Mouse (Mus musculus): ENCODE measurements around the gene Tmem245.
"Not testable (repeated sequence)": the region's sequence is repeated elsewhere in the genome, so short reads cannot be mapped to it uniquely, and the experiment has no call there.

Tmem245 gene

DNA sequence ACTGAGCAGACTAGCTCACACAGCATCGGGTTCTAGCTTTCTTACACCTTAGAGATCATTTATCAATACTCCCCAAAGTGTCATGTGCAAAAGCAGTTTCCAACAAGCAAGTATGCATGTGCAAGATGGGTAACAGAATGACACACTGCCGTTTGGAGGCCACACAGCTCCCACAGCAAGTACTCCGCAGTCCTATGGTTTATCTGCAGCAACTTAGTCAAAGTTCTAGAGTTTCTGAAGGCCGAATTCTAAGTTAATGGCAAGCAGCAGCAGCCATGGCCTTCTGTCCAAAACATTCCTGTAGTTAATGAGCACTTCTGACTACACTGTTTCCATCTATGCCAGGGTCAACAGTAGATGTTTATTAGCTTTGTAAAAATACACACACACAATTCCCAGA, 20.3 kb downstream of the Tmem245 start:
- DNase-seq (ENCODE audit: low spot score in 2 of 2) = no peak

DNA sequence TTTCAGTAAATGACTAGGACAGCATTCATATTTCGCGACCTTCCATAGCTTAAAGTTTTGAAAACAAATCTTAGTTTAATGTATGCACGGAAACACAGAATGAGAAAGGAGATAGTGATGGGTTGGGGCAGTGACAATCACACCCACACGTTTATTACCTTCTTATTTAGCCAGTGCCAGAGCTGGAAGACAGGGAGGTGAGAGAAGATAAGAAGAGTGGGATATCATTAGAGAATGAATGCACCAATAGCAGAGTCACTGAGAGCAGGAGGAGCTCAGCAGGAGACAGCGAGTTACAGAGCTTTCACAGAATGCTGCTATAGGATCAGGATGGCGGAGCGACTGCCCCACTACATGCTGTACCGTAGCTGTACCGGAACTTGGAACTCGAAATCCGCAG, 25.0 kb downstream of the Tmem245 start:
- no peak for DNase-seq (ENCODE audit: low spot score in 2 of 2)

DNA sequence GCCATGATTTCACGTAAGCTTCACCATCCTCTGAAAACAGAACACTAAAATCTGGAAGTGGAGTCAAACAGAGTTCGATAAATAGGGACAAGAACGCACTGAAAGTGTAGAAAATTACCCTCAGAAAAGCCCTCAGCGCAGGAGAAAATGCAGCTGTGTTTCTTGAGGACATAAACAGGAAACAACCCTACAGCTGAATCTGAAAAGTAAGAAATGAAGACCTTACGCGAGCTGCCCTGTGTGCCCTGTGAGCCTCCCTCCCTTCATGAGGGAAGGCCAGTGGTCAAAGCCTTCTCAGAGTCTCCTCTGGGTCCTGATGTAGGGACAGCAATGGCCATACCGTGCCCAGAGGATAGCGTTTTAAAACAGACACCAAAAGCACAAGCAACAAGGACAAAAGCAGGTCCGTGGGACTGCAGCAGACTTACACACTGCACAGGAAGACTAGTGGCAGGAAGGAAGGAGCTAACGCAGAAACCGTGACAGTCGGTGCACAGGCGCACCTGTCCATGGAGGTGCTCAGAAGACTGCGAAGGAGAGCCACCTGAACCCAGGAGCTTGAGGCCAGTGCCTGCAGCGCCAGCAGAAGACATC, 31.4 kb downstream of the Tmem245 start:
- no peak for DNase-seq (ENCODE audit: low spot score in 2 of 2)

DNA sequence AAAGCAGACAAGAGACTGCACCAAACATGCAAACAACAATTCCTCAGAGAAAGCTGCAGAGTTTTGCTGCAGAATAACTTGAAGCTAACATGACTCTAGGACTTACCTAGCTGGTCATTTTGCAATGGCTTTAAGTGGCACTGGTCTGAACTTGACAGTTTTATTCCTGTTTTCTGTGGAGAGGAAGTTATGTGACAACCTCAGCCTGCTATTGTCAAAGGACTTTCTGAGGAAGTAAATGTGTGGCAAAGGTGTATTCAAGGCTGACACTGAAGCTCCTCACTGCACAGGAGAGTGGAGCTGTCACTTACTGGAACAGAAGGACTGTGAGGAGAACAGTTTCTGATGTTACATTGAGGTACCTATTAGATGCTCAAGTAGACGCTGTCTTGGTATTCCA, 32.5 kb downstream of the Tmem245 start:
- DNase-seq (ENCODE audit: low spot score in 2 of 2) = no peak

DNA sequence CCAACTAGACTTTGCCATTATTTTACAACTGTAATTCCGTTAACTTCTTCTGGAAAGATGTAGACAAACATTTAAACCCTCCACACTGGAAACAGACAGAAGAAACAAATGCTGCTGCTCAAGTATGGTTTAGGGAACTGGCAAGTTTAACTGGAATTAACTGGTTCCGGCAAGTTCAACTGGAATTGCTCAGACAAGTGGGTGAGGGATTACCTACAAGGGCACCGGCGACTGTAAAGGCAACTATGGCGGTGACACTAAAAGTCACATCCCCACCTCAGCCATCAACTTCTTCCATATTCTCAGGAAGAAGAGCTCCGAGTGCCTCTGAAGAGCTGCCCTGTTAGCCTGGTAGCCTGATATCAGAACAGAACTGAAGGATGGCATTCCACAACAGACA, 32.9 kb downstream of the Tmem245 start:
- DNase-seq (ENCODE audit: low spot score in 2 of 2) = no peak

DNA sequence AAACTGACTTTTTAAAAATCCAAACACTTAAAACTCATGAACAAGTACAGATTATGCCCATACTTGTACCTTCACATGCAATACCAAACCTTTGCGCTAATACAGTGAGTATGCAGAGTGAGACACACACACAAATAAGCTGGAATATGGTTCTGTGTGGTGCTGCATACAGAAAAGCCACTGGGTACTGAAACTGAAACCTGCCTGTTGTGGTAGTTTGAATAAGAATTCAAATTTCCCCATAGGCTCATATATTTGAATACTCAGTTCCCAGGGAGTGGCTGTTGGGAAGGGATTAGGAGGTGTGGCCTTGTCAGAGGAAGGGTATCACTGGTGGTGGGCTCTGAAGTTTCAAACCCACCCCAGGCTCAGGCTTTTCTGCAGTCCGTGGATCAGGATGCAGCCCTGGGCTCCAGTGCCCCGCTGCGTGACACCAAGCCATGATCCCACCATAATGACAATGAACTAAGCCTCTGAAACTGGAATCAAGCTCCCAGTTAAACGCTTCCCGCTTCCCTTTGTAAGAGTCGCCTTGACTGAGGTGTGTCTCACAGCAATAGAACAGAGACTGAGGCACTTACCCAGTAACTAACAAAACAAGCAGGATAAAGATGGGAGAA, 34.7 kb downstream of the Tmem245 start:
- DNase-seq (ENCODE audit: low spot score in 2 of 2) = no peak

DNA sequence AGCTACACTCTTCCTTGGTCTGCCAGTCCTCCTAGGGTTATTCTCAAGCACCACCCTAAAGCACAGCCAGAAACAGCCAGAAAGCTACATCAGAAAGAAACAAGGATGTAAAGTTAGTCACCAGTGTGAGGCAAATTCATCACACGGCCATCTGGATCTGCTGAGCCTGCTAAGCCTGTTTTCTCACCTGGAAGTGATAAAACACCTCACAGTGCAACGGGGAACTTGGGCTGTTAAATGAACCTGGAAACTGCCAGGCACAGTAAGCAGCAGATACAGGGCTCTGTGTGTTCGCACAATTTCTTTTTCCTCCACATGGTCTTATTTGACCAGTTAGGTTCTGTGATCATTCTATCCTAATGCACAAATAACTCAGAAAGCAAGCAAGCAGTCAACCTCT, 37.7 kb downstream of the Tmem245 start:
- DNase-seq (ENCODE audit: low spot score in 2 of 2) = no peak

DNA sequence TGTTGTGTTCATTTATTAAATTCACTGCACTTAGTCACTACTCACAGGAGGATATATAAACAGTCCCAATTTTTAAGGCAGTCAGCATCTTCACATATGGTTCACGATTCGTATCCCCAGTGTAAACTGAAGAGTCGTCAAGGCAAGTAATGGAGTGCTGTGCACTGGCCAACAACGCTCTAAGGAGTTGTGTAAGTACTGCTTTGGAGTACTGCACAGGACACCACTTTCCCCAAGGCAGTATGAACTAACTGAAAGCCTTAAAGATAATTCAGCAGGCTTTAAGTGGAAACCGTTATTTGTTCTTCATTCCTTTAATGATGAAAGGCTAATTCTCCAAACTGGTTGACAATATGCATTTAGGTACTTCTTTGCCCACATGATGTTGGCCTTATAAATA, 39.6 kb downstream of the Tmem245 start:
- no peak for DNase-seq (ENCODE audit: low spot score in 2 of 2)

DNA sequence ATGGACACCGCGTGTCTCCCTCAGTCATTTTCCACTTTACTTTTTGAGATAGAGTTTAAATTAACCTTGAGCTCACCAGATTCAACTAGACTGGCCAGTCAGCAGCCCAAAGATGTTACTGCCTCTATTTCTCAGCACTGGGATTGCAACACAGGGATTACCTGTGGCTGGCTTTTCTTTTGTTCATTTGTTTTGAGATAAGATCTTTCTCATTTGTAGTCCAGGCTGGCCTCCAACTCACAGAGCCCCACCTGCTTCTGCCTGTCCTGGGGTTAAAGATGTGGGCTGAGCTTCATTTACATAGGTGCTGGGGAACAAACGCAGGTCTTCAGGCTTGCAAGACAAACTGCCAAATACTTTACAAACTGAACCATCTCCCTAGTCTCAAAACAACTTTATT, 40.3 kb downstream of the Tmem245 start:
- no peak for DNase-seq (ENCODE audit: low spot score in 2 of 2)

DNA sequence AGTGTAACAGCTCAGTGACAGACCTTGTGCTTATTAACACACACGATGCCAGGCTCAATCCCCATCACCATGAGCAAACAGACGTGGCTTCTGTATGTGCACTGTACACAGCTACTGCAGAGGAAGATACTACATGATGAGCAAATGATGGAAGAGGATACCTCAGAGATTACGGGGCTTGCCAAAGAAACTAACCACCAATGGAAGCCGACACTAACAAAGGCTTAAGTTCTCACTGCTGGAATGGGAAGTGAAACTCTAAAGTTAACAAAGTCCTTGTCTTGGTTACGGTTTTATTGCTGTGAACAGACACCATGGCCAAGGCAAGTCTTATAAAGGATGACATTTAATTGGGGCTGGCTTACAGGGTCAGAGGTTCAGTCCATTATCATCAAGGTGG, 41.7 kb downstream of the Tmem245 start:
- DNase-seq (ENCODE audit: low spot score in 2 of 2) = no peak

DNA sequence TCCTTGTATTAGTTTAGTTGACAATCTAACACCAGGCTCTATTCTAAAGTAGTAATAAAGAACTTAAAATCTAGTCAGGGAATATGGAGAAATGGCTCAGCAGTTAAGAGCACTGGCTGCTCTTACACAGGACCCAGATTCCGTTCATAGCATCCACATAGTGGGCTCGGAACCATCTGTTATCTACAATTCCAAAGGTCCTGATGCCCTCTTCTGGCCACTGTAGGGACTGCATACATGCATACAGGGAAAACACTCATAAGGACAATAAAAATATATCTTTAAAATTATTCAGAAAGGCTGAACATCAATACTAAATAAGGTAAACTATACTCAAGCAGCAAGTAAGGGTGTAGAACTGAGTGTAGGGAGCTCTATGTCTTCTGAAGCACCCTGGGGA, 45.6 kb downstream of the Tmem245 start:
- no peak for DNase-seq (ENCODE audit: low spot score in 2 of 2)

DNA sequence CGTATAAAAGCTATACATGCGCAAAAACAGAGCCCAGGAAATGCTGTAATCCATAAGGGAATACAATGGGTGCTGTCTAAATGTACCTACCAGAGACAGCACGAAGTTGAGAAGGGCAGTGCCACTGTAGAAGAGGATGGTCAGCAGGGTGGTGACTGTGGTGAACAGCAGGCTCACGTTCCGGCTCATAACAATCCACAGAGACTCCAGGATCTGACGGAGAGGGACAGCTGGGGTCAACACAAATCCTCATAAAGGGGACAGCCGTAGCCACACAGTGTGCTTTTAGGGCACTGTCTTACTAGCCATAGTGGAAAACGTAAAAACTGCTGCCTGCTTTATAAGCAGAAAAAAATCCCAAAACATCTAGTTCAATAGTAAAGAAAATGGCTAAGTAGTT, 48.0 kb downstream of the Tmem245 start:
- DNase-seq (ENCODE audit: low spot score in 2 of 2) = no peak

DNA sequence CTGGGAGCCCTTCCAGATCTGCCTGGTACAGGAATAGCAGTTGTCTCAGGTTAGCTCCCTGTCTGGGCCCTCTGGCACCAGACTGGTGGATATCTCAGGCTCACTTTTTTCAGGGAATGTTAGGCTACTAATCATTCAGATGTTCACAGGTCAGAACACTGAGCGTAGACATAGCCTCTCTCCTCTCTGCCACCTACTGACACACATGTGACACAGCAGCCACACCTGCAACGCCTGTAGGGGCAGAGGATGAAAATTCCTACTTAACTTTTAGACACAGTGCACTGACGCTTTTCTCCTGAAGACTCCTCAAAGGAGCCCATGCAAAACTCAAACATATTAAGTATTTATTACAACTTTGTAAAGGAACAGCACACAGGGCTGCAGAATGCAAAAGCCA, 49.7 kb downstream of the Tmem245 start:
- DNase-seq (ENCODE audit: low spot score in 2 of 2) = no peak

DNA sequence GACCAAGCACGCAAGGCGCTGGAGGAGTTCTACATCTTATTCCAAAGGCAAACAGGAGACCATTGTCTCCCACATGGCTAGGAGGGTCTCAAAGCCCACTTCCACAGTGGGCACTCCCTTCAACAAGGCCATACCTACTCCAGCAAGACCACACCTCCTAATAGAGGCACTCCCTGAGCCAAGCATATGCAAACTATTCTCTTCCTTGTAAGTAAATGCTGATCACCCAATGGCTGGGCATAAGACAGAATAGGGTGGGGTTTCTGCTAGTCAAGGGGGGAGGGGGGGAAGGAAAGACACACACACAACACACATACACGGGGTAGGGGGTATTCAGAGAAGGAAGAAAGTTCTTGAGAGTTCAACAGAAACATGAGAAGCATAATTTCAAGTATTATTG, 53.0 kb downstream of the Tmem245 start:
- no peak for DNase-seq (ENCODE audit: low spot score in 2 of 2)

DNA sequence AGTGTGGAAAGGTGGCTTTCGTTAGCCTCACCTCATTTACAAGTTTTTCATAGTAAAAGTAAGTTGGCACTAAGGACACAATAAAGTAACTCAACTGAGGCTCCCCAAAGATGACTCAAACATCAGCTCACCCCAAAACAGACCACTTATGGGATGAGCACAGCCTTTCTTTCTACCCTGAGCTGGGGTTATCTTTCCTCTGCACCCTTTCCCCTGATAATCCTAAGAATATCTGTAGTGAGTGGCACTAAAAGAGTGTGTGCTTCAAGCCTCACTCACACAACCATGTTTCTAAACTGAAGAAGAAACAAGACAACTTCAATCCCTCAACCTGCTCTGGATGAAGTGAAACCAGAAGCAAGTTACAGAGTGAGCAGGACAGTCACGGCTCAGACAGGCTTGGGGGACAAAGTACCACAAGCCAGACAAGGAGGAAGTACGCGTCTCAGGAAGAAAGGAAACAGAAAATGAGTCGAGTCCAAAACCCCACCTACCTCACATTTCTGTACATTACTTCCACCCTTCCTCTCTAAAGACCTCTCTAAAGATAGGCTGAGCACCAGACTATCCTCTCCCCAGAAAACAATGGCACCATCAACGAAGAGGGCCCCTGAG, 54.6 kb downstream of the Tmem245 start:
- DNase-seq (ENCODE audit: low spot score in 2 of 2) = no peak

DNA sequence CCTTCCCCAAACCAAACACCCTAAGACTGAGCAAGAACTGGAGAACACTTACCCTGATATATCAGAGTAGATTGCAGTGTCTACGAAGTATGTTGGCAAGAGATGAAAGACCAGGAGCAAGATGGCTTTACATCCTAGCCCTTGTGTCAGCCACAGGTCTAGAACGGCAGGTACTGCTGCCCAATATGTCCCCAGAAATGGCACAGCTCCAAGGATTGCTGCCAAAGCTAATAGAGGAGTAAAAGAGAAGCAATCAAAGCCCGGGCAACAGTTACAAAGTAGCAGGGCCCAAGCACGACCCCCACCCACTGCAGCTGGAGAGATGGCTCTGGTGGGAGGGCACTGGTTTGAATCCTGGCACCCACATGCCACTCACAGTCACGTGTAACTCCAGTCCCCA, 58.8 kb downstream of the Tmem245 start:
- no peak for DNase-seq (ENCODE audit: low spot score in 2 of 2)

DNA sequence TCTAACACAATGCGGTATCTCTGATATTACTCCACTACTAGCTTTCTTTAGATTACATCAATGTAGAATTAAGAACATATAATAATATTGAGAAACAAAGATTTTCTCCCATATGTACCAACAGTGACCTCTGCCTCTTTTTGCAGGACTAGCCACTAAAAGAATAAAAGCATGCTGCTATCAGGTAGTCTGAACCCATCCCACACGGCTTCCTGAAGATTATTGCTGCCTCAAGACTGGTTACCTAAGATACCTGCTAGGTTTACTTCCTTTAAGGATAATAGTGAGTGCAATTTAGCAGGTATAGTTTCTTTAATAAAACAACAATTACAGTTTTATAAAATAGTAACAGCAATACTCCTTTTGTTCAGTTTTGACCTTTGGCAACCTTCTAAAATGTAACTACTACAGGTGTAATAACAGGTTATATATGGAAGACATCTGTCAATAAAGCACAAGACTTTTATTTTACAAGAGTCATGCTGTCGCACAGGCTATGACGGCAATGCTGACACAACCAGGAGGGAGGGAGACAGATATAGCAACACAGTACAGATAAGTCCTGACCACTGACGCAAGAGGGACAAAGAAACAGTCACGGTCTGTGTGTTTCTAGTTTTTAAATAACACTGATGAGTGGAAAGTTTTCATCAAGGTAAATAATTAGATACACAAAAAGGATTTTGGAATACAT, 60.8 kb downstream of the Tmem245 start:
- no peak for DNase-seq (ENCODE audit: low spot score in 2 of 2)

DNA sequence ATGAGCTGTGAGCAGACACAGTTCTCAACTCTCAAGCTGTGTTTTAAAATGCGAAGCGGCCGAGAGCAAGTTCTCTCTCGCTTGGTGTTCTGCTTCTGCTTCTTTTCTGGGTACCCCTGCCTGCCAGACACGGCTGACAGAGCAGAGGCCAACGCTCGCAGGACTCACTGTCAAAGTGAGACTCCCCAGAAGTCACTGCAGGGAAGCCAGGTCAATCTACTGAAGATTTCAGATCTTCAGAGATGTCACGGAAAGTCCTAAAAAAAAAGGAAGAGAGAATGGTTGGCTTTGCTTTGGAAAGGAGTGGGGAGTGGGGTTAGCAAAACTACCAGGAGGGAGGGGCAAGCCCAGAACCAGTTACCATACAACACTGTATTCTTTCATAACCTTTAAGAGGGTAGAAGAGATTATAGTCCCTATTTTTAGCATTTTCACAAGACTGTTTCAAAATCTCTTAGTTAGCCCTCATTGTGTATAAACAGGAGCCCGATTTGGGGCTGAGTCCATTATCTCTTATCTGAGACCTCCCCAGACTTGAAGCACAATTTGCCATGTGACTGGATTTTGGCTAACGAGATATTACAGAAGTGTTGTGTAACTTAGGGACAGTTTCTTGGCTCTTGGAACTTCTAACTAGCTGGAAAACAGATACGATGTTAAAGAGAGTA, 67.1 kb downstream of the Tmem245 start:
- no peak for DNase-seq (ENCODE audit: low spot score in 2 of 2)

DNA sequence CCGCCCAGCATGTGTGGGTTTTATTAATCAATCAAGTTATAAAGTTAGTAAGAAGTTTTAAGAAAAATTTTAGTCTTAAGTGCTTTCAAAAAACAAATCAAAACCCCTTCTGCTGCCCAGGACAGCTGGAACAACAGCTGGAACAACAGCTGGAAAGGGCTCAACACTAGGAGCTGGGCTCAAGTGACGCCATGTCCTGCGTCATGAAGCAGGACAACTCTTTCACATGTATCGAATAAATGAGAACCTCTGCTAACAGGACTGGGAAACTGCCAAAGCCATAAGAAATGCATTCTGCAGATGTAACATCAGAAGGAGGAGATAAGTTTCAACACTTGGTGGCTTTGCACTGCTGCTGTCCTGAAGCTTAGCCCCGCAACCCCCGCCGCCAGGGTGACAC, 68.3 kb downstream of the Tmem245 start:
- no peak for DNase-seq (ENCODE audit: low spot score in 2 of 2)

DNA sequence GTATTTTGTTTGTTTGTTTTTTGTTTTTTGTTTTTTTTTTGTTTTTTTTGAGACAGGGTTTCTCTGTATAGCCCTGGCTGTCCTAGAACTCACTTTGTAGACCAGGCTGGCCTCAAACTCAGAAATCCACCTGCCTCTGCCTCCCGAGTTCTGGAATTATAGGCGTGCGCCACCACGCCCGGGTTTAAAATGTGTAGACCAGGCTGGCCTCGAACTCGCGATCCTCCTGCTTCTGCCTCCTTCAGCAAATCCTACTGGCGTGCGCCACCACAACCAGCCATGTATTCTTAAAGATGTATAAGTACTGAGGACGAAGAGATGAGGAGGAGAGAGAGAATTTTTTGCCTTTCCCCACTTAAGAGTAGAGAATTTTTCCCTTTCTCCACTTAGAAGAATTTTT, 76.7 kb downstream of the Tmem245 start:
- not testable (repeated sequence) for DNase-seq (ENCODE audit: low spot score in 2 of 2)

DNA sequence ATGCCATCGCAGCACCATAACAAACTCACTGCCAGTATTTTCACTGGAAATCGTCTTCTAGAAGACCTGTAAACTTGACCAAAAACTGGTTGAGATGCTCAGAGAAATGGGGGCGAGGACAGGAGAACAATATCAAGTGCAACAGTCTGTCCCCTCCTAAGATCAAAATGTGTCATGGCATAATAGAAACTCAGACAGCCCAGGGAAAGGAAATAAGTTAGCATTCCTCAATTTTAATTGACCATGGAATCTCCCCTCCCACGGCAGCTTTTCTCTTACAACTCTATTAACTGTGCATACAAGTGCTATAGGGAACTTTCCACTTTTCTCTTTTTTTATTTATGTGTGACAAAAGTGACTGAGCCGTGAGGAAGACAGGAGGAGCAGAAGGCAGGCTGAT, 79.5 kb downstream of the Tmem245 start:
- DNase-seq (ENCODE audit: low spot score in 2 of 2) = no peak

DNA sequence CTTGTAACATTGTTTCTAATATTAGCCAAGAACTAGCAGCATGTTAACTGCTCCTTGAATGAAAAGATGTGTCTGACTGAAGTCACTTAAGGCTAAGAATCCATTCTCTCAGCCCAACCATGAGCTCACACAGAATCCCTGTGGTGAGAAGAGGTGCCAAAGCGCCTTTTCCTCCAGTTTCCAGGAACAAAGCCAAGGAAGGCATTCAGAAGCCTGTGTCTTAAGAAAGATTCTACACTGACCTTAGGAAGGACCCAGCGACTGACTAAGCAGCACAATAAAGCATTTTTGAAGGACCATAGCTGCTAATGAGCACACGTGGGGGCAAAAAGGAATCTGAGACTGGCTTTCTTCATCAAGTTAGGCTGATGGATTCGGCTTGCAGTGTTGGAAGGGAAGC, 81.3 kb downstream of the Tmem245 start:
- DNase-seq (ENCODE audit: low spot score in 2 of 2) = no peak
